Mouse (Mus musculus) heart, embryonic 13.5 days (tissue): ENCODE data around the gene 1700029H14Rik. TPM values are rescaled to one million over a fixed set of nuclear protein-coding genes. Genes with fewer than 3 reads are reported as not detected.

Experiments used
- ATAC-seq: fragments of 200-750 bp; cut with Nextera tagmentation; 2 replicates; pipeline ENCODE4 v1.8.0; 2017; ENCODE audit warnings: moderate TSS enrichment; ENCODE audit not compliant: insufficient number of reproducible peaks, low FRiP score, low TSS enrichment; ENCODE audit errors: extremely low read depth
- H3K27ac ChIP-seq: fragments of 300-500 bp; sonication (generic); replicated peaks from 2 replicates; pipeline ENCODE4 v1.5.1; 2015; ENCODE audit warnings: moderate library complexity, mild to moderate bottlenecking, inconsistent platforms
- H3K27me3 ChIP-seq: fragments of 300-500 bp; sonication (generic); replicated peaks from 2 replicates; pipeline ENCODE4 v1.6.1; 2015; ENCODE audit warnings: mild to moderate bottlenecking, inconsistent platforms
- H3K36me3 ChIP-seq: fragments of 300-500 bp; sonication (generic); 2 replicates; pipeline ENCODE4 v1.6.1; 2015; ENCODE audit warnings: mild to moderate bottlenecking, inconsistent platforms
- H3K4me1 ChIP-seq: fragments of 300-500 bp; sonication (generic); 2 replicates; pipeline ENCODE4 v1.6.1; 2015; ENCODE audit warnings: inconsistent platforms
- H3K4me2 ChIP-seq: fragments of 300-500 bp; sonication (generic); 2 replicates; pipeline ENCODE4 v1.6.1; 2015; ENCODE audit warnings: inconsistent platforms, mild to moderate bottlenecking, moderate library complexity
- H3K4me3 ChIP-seq: fragments of 300-500 bp; sonication (generic); 2 replicates; pipeline ENCODE4 v1.5.1; 2015; ENCODE audit warnings: moderate library complexity, mild to moderate bottlenecking, inconsistent platforms
- H3K9ac ChIP-seq: fragments of 300-500 bp; sonication (generic); 2 replicates; pipeline ENCODE4 v1.6.1; 2015; ENCODE audit warnings: inconsistent platforms, mild to moderate bottlenecking, moderate library complexity
- H3K9me3 ChIP-seq: fragments of 300-500 bp; sonication (generic); 2 replicates; pipeline ENCODE4 v1.6.1; 2016; ENCODE audit warnings: inconsistent platforms
- WGBS: fragments of 180-500 bp; shearing (Covaris S2); methylation state at CpG from one replicate; pipeline ENCODE4 v1.1.7; 2015; ENCODE audit warnings: mixed read lengths; 5-methylcytosine and 5-hydroxymethylcytosine counted together
- polyA plus RNA-seq: library from polyadenylated mRNA; unstranded; fragments of >200 nt; fragmentation: Nextera tagmentation; extraction: Ambion mirVana; gene quantifications from 2 replicates; pipeline ENCODE4 v1.2.1, GENCODE M21; 2015

Gene 1700029H14Rik
- polyA plus RNA-seq, 1 experiment from 2014 or later, result not detected

DNA sequence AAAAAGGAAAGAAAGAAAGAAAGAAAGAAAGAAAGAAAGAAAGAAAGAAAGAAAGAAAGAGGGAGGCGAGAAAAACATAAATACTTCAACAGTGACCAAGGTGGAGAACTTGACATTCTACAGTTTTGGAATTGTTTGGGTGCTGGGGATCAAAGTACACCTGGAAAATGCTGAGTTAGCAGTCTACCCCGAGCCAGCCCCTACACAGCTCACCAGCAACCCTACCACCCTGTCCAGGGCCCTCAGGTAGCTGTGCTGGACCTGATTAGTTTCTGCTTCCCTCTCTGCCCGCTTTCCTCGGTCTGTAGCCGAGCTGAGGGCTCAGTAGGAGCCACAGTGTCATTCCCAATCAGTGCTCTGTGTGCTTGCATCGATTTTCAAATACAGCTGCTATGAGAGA is 41.9 kb downstream of the 1700029H14Rik start:
- ATAC-seq, result no peak
- 58% methylated on average over 6 of the region's 6 CpGs for WGBS
- peaks cover 74% of the 10 kb centered on the region for H3K4me1 ChIP-seq
- no peaks in the 10 kb centered on the region for H3K36me3 ChIP-seq
- no peak overlapping the region for H3K4me3 ChIP-seq
- peaks cover 26% of the 10 kb centered on the region for H3K27me3 ChIP-seq
- no peaks in the 10 kb centered on the region for H3K9me3 ChIP-seq
- no peak overlapping the region for H3K9ac ChIP-seq
- no peak overlapping the region for H3K4me2 ChIP-seq
- H3K27ac ChIP-seq, result no peak overlapping the region

GRCm38 (mm10) chr8:13519503-13519902 is 42.8 kb downstream of the 1700029H14Rik start:
- 45% methylated on average over 9 of the region's 9 CpGs for WGBS
- peaks cover 23% of the 10 kb centered on the region for H3K27me3 ChIP-seq
- H3K4me1 ChIP-seq, result peaks cover 73% of the 10 kb centered on the region
- H3K27ac ChIP-seq, result no peak overlapping the region
- no peak overlapping the region for H3K4me3 ChIP-seq
- no peaks in the 10 kb centered on the region for H3K9me3 ChIP-seq
- H3K36me3 ChIP-seq, result no peaks in the 10 kb centered on the region
- ATAC-seq, result no peak
- no peak overlapping the region for H3K9ac ChIP-seq
- no peak overlapping the region for H3K4me2 ChIP-seq

DNA sequence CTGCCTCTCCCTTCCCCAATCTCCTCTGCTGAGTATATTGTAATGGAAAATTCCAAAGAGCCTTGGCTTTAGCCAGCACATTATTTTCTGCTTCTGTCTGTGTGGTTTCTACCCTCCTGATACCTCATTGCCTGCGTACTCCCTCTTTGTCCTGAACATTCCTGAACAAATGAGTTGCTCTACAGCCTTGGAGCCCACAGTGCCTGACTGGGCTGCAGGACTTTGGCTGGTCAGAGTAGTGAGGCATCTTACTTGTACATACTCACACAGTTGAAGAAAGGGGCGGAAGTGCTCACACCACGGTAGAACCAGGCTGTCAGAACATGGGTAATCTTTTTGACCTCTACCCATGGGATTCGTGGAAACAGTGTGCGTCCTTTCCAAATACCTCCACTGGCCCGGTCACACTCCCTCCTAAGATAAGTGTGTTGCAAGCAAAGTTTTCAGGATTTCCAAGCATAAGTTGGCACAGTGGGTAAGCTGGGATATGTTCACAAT is 44.9 kb downstream of the 1700029H14Rik start:
- no peak overlapping the region for H3K9ac ChIP-seq
- peaks cover 57% of the 10 kb centered on the region for H3K4me1 ChIP-seq
- H3K9me3 ChIP-seq, result no peaks in the 10 kb centered on the region
- peak overlapping the region; percentile 32 for H3K27ac ChIP-seq
- H3K27me3 ChIP-seq, result peaks cover 24% of the 10 kb centered on the region
- no peaks in the 10 kb centered on the region for H3K36me3 ChIP-seq
- no peak for ATAC-seq
- WGBS, result 67% methylated on average over 6 of the region's 6 CpGs
- H3K4me3 ChIP-seq, result no peak overlapping the region
- no peak overlapping the region for H3K4me2 ChIP-seq

DNA sequence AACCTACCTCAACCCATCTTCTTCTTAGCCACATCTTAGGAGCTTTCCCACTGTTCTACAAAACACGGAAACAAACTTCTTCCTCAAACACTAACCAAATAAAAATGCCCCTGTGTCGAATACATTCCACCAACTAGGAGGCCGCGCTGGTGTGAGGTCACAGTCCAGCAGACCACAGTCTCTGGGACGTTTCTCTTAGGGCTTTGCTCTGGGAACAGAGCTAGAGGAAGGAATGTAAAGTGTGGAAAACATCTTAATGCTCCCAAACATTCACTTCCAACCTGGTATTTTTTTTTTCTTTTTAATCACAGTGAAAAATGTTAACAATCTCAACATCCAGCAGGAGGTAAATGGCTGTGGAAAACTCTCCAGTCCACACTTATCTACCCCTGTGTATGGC is 45.5 kb downstream of the 1700029H14Rik start:
- ATAC-seq, result no peak
- Histone ChIP-seq H3K4me3 (no peak overlapping the region), H3K4me2 (no peak overlapping the region), H3K27ac (peak overlapping the region; percentile 32; the same call in 1 of the 2 replicates), H3K9me3 (no peaks in the 10 kb centered on the region), H3K9ac (no peak overlapping the region), H3K4me1 (peaks cover 51% of the 10 kb centered on the region), H3K36me3 (no peaks in the 10 kb centered on the region), H3K27me3 (peaks cover 19% of the 10 kb centered on the region; the same call in 1 of the 2 replicates)
- 64% methylated on average over 5 of the region's 5 CpGs for WGBS

DNA sequence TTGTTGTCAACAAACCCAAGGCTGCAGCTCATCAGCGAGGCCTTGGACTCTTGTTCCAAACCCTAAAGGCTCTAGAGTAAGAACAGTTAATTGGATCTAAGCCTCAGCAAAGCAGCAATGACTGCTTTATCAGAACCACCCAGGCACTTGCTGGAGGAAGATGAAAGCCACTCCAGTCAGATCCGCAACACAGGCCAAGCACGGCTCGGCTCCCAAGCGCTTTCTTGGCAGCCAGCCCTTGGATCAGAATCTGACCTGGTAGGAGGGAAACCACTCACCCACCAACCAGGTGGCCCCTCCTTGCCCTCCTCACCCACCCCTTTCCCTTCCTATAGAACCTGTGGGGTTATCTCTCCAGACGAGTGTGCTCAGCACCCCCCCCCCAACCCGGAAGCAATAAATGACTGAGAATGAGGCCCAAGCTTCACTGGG is 46.2 kb downstream of the 1700029H14Rik start:
- WGBS, result 27% methylated on average over 7 of the region's 7 CpGs
- Histone ChIP-seq H3K4me3 (no peak overlapping the region), H3K9ac (no peak overlapping the region), H3K4me2 (no peak overlapping the region), H3K4me1 (peaks cover 44% of the 10 kb centered on the region), H3K36me3 (no peaks in the 10 kb centered on the region), H3K9me3 (no peaks in the 10 kb centered on the region), H3K27me3 (peaks cover 19% of the 10 kb centered on the region; the same call in 1 of the 2 replicates), H3K27ac (0 out of 2 replicates have a peak overlapping the region, but pooled peaks have one; percentile 32)
- ATAC-seq, result no peak

GRCm38 (mm10) chr8:13513556-13514370 is 48.5 kb downstream of the 1700029H14Rik start:
- Histone ChIP-seq H3K27me3 (peaks cover 22% of the 10 kb centered on the region), H3K9ac (no peak overlapping the region), H3K4me1 (peaks cover 27% of the 10 kb centered on the region), H3K4me2 (no peak overlapping the region), H3K9me3 (no peaks in the 10 kb centered on the region), H3K36me3 (no peaks in the 10 kb centered on the region), H3K27ac (no peak overlapping the region), H3K4me3 (no peak overlapping the region)
- 74% methylated on average over 5 of the region's 5 CpGs for WGBS
- ATAC-seq, result no peak

GRCm38 (mm10) chr8:13512677-13513076 is 49.6 kb downstream of the 1700029H14Rik start:
- peaks cover 28% of the 10 kb centered on the region for H3K4me1 ChIP-seq
- no peak overlapping the region for H3K4me3 ChIP-seq
- H3K27ac ChIP-seq, result no peak overlapping the region
- ATAC-seq, result no peak
- no peaks in the 10 kb centered on the region for H3K36me3 ChIP-seq
- H3K9ac ChIP-seq, result no peak overlapping the region
- no peak overlapping the region for H3K4me2 ChIP-seq
- peaks cover 21% of the 10 kb centered on the region for H3K27me3 ChIP-seq
- 60% methylated on average over 6 of the region's 6 CpGs for WGBS
- no peaks in the 10 kb centered on the region for H3K9me3 ChIP-seq

GRCm38 (mm10) chr8:13512016-13512415 is 50.2 kb downstream of the 1700029H14Rik start:
- no peaks in the 10 kb centered on the region for H3K9me3 ChIP-seq
- H3K4me3 ChIP-seq, result no peak overlapping the region
- no peak overlapping the region for H3K9ac ChIP-seq
- WGBS, result 71% methylated on average over 5 of the region's 5 CpGs
- no peak overlapping the region for H3K27ac ChIP-seq
- no peak for ATAC-seq
- peaks cover 28% of the 10 kb centered on the region for H3K4me1 ChIP-seq
- no peak overlapping the region for H3K4me2 ChIP-seq
- H3K36me3 ChIP-seq, result no peaks in the 10 kb centered on the region
- peaks cover 20% of the 10 kb centered on the region for H3K27me3 ChIP-seq

DNA sequence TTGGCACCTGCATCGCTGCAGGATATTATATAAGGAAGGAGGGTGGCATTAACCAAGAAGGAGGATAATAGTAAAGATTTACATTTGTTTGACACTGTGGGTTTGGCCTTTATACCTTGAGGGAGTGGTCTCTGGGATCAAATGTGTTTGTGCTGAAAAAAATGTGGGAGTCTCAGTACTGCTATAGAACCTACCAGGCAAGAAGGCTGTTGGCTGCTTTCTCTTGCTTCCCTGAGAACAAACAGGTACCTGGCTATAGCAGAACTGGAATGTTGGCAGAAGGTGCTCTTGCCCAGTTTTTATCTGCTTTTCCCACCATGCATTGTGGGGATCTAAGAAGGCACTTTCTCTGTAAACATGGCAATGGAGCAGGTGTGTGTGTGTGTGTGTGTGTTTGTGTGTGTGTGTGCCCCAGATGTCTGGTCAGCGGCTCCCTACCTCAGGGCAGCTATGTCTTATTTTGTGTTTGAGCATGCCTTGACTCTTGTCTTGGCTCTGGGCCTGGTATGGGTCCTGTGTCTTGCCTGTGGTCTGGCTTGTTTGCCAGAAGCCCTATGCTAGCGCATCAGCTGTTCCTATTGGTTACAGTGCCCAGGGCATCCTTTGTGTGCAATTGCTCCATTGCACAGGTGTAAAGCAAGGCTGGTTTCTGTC is 54.9 kb downstream of the 1700029H14Rik start:
- WGBS, result 69% methylated on average over 3 of the region's 3 CpGs
- H3K27ac ChIP-seq, result no peak overlapping the region
- no peak for ATAC-seq

GRCm38 (mm10) chr8:13506849-13507248 is 55.4 kb downstream of the 1700029H14Rik start:
- H3K4me2 ChIP-seq, result no peak overlapping the region
- no peak overlapping the region for H3K4me3 ChIP-seq
- no peaks in the 10 kb centered on the region for H3K9me3 ChIP-seq
- H3K27me3 ChIP-seq, result peaks cover 47% of the 10 kb centered on the region
- peaks cover 20% of the 10 kb centered on the region for H3K4me1 ChIP-seq
- no peaks in the 10 kb centered on the region for H3K36me3 ChIP-seq
- WGBS, result 27% methylated on average over 4 of the region's 4 CpGs
- H3K9ac ChIP-seq, result no peak overlapping the region
- no peak overlapping the region; the same call in 1 of the 2 replicates for H3K27ac ChIP-seq
- ATAC-seq, result peak; percentile 63; the same call in 1 of the 2 replicates

More for the DNA sequence above, 54.9 kb downstream of the 1700029H14Rik start:
- Histone ChIP-seq H3K4me2 (no peak overlapping the region), H3K36me3 (no peaks in the 10 kb centered on the region), H3K4me3 (no peak overlapping the region), H3K4me1 (peaks cover 20% of the 10 kb centered on the region), H3K9ac (no peak overlapping the region), H3K9me3 (no peaks in the 10 kb centered on the region), H3K27me3 (peaks cover 43% of the 10 kb centered on the region)

GRCm38 (mm10) chr8:13504894-13505674 is 57.2 kb downstream of the 1700029H14Rik start:
- H3K9ac ChIP-seq, result no peak overlapping the region
- no peak overlapping the region for H3K4me3 ChIP-seq
- peaks cover 49% of the 10 kb centered on the region for H3K27me3 ChIP-seq
- H3K27ac ChIP-seq, result no peak overlapping the region
- ATAC-seq, result no peak
- 0 out of 2 replicates have a peak, but pooled peaks cover 4% of the 10 kb centered on the region for H3K9me3 ChIP-seq
- H3K4me1 ChIP-seq, result peaks cover 20% of the 10 kb centered on the region
- no peaks in the 10 kb centered on the region for H3K36me3 ChIP-seq
- no peak overlapping the region for H3K4me2 ChIP-seq
